Mouse (Mus musculus) megakaryocyte-erythroid progenitor cell, adult 5 weeks (primary cell): ENCODE measurements around the gene Scn1b. TPM values are rescaled to one million over a fixed set of nuclear protein-coding genes. Genes with fewer than 3 reads are reported as not detected.

Experiments used
- polyA plus RNA-seq: library from polyadenylated mRNA; stranded (reverse); fragments of >175 nt; gene quantifications from 2 replicates; pipeline ENCODE4 v1.2.3, GENCODE M21; 2012

Gene Scn1b
- polyA plus RNA-seq, result 4.3 TPM in 2 replicates

DNA sequence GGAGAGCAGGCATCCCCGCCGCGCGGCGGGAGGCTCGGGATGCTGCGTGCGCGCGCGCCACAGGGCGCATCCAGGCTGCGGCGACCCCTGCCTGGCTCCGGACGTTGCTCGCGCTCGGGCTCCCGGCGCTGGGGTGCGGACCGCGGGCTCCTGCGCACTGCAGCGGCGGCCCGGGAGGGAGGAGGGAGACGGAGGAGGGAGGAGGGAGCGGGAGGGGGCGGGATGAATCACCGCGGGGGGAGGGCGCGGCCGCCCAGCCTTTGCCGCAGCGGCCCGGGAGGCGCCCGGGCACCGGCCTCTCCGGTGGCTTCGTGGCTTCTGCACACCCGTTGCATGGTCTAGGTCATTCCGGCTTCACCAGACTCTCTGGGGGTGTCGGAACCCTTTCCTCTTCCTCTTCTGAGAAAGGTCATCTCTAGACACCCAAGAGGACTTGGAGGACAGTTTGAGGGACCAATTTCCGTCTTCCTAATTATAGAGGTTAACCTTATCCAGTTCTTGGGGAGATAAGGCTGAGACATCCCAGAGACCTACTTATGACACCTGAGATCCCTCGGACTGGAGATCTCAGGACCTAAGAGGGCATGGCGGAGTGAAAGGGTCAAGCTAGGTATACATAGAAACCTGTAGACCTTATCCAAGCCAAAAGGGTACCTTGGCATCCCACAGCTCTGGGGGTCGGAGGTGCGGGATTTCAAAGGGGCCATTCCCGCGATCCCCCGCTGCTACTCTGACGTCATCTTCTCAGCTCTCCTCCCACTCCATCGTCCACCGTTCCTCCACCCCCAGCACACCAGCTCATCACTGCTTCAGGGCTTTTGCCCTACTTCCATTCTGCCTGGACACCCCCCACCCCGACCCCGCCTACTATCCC, at the start of gene Scn1b:
TSS of gene Scn1b (minus strand) at position 153 of the 874 bp plus-strand sequence.

GRCm38 (mm10) chr7:31155296-31156033, 28.7 kb upstream of the Scn1b start, which contains the start of gene Gramd1a:
Gene Gramd1a, minus strand, starts transcription at chr7:31155896.

DNA sequence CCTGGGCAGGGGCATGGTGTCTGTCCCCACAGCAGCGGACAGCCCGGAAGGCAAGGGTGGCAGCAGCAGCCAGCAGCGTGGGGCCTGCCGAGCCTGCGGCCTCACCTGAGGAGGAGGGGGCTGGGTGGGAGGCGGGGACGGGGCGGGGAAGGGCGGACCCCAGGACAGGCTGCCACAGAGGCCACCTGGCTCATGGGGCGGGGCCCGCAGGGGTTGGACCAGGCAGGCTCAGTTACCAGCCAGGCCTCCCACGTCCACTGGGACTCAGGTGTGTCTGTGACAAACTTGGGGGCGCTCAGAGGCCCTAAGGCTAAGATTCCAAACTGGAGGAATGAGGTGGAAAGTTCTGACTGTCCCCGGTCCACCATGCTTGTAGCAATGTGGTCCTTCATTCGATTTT, 11.6 kb downstream of the Scn1b start, which contains the start of gene Hpn:
TSS of gene Hpn (minus strand) at position 109 of the 400 bp plus-strand sequence.

DNA sequence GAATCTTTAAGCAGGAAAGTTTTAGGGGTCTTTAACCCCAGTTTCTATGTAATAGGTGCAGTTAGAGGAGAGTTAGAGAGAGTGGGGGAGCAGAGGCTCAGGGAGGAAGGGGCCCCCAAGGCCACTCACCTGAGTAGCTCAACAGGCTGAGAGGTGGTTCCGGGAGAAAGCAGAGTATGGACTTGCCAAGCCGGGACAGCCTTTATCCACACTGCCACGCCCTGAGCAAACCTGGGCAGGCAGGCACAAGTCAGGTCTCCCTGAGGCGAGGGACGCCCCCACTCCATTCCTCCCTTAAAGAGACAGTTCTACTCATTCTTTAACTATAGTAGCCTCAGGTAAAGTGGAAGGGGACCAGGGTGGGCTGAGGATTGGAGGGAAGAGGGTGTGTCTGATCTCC, 50.3 kb downstream of the Scn1b start, which contains the start of gene Fxyd3:
TSS of gene Fxyd3 (minus strand) at position 213 of the 400 bp plus-strand sequence.

Other genes with a start within 250 kb of the Scn1b start
- 5.0 and 5.4 TPM in 2 replicates for gene Cd22, start 246.7 kb downstream of the Scn1b start, polyA plus RNA-seq
- gene Mag, start 212.1 kb downstream of the Scn1b start, polyA plus RNA-seq, result 0.37 and 0.72 TPM in 2 replicates
- gene Hamp2, start 202.3 kb downstream of the Scn1b start, polyA plus RNA-seq, result not detected in 2 replicates
- gene Hamp, start 183.0 kb downstream of the Scn1b start, polyA plus RNA-seq, result not detected in 2 replicates
- gene Usf2, start 170.2 kb downstream of the Scn1b start, polyA plus RNA-seq, result 169 and 182 TPM in 2 replicates
- 1.3 and 1.5 TPM in 2 replicates for gene Lsr, start 153.5 kb downstream of the Scn1b start, polyA plus RNA-seq
- 0.08 TPM in 1 of 2 replicates, not detected in the other for gene Fam187b, start 153.2 kb downstream of the Scn1b start, polyA plus RNA-seq
- 870 and 944 TPM in 2 replicates for gene Fxyd5, start 84.5 kb downstream of the Scn1b start, polyA plus RNA-seq
- gene Fxyd7, start 75.5 kb downstream of the Scn1b start, polyA plus RNA-seq, result 0.36 and 1.3 TPM in 2 replicates
- 4.9 and 6.1 TPM in 2 replicates for gene Fxyd1, start 69.8 kb downstream of the Scn1b start, polyA plus RNA-seq
- gene Lgi4, start 67.7 kb downstream of the Scn1b start, polyA plus RNA-seq, result 0.01 TPM in 1 of 2 replicates, not detected in the other
- gene Fxyd3, start 50.3 kb downstream of the Scn1b start, polyA plus RNA-seq, result not detected in 2 replicates
- 25.3 and 28.7 TPM in 2 replicates for gene Hpn, start 11.7 kb downstream of the Scn1b start, polyA plus RNA-seq
- gene Gramd1a, start 28.9 kb upstream of the Scn1b start, polyA plus RNA-seq, result 206 and 233 TPM in 2 replicates
- gene Scgb2b2, start 163.5 kb upstream of the Scn1b start, polyA plus RNA-seq, result not detected in 2 replicates
- not detected in 2 replicates for gene Scgb1b2, start 164.8 kb upstream of the Scn1b start, polyA plus RNA-seq
- gene Scgb2b3, start 235.1 kb upstream of the Scn1b start, polyA plus RNA-seq, result not detected in 2 replicates
- gene Scgb1b3, start 248.6 kb upstream of the Scn1b start, polyA plus RNA-seq, result not detected in 2 replicates